Mouse (Mus musculus) hindbrain, embryonic 11.5 days (tissue): ENCODE results near the gene Rab26. TPM values are rescaled to one million over a fixed set of nuclear protein-coding genes. Genes with fewer than 3 reads are reported as not detected.

Experiments used
- ATAC-seq: fragments of 200-750 bp; cut with Nextera tagmentation; 2 replicates; pipeline ENCODE4 v1.8.0; 2017; ENCODE audit warnings: mild to moderate bottlenecking, moderate TSS enrichment, moderate library complexity; ENCODE audit not compliant: low FRiP score
- DNase-seq: peaks from one replicate; pipeline ENCODE4 v3.0.0-alpha.2; 2015; ENCODE audit warnings: low spot score
- H3K27ac ChIP-seq: fragments of 300-500 bp; sonication (generic); 2 replicates; pipeline ENCODE4 v1.5.1; 2014; ENCODE audit warnings: mild to moderate bottlenecking, low read depth, low read length
- H3K27me3 ChIP-seq: fragments of 300-500 bp; sonication (generic); 2 replicates; pipeline ENCODE4 v1.6.1; 2014; ENCODE audit warnings: mild to moderate bottlenecking, low read length, moderate library complexity, mixed read lengths; ENCODE audit not compliant: control insufficient read depth, insufficient read depth
- H3K36me3 ChIP-seq: fragments of 300-500 bp; sonication (generic); 2 replicates; pipeline ENCODE4 v1.6.1; 2014; ENCODE audit warnings: mild to moderate bottlenecking, low read length, moderate library complexity, mixed read lengths; ENCODE audit not compliant: control insufficient read depth, insufficient read depth
- H3K4me1 ChIP-seq: fragments of 300-500 bp; sonication (generic); replicated peaks from 2 replicates; pipeline ENCODE4 v1.6.1; 2014; ENCODE audit warnings: low read length, mixed read lengths; ENCODE audit not compliant: control insufficient read depth, insufficient read depth
- H3K4me2 ChIP-seq: fragments of 300-500 bp; sonication (generic); replicated peaks from 2 replicates; pipeline ENCODE4 v1.6.1; 2014; ENCODE audit warnings: mild to moderate bottlenecking, low read depth, low read length
- H3K4me3 ChIP-seq: fragments of 300-500 bp; sonication (generic); 2 replicates; pipeline ENCODE4 v1.5.1; 2014; ENCODE audit warnings: low read depth, low read length
- H3K9ac ChIP-seq: fragments of 300-500 bp; sonication (generic); 2 replicates; pipeline ENCODE4 v1.6.1; 2014; ENCODE audit warnings: low read depth, low read length
- H3K9me3 ChIP-seq: fragments of 300-500 bp; sonication (generic); 2 replicates; pipeline ENCODE4 v1.6.1; 2016; ENCODE audit warnings: low read length; ENCODE audit not compliant: control insufficient read depth
- WGBS: fragments of 180-500 bp; shearing (Covaris S2); extraction: QIAGEN DNeasy Blood & Tissue Kit; methylation state at CpG from one replicate; pipeline ENCODE4 v1.1.7; 2014; 5-methylcytosine and 5-hydroxymethylcytosine counted together
- polyA plus RNA-seq: library from polyadenylated mRNA; unstranded; fragments of >200 nt; fragmentation: Nextera tagmentation; extraction: Ambion mirVana; gene quantifications from 2 replicates; pipeline ENCODE4 v1.2.1, GENCODE M21; 2014

The Rab26 gene
- polyA plus RNA-seq, 1 experiment from 2014 or later, result 2.8 TPM

DNA sequence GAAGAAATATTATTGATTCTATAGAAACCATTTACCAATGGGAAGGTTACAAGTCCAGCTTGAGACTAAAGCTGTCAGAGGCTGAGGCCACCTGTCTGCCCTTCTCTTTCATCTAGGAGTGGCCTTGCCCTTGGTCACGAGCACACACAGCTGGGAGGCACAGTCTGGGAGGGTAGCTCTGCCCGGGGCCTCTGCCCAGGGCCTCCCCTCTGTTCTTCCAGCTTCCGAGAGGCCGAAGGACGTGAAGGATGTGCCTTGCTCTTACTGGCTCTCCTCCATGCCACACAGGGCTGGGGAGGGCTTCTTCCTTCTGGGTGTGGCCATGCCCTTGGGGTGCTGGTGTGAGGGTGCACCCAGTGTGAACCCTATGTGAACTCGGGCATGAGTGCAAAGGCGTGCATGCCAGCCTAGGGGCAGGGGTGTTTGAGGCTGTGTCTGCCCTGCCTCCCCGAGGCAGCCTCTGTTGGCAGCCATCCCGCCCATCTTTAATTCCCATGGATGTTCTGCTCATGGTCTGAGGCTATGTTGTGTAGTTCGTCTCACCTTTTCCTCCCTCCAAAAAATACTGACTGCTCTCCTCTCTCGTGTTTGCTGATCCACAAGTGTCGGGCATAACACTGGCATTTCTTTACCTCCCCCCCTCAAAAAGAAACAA, 26.1 kb downstream of the Rab26 start:
- H3K27ac ChIP-seq, result no peak overlapping the region
- H3K36me3 ChIP-seq, result peaks cover 14% of the 10 kb centered on the region; the same call in 1 of the 2 replicates
- H3K4me2 ChIP-seq, result no peak overlapping the region
- no peaks in the 10 kb centered on the region for H3K9me3 ChIP-seq
- H3K4me3 ChIP-seq, result no peak overlapping the region
- no peaks in the 10 kb centered on the region for H3K27me3 ChIP-seq
- no peaks in the 10 kb centered on the region for H3K4me1 ChIP-seq
- ATAC-seq (no peak), DNase-seq (no peak)
- 79% methylated on average over 12 of the region's 12 CpGs for WGBS
- no peak overlapping the region for H3K9ac ChIP-seq

DNA sequence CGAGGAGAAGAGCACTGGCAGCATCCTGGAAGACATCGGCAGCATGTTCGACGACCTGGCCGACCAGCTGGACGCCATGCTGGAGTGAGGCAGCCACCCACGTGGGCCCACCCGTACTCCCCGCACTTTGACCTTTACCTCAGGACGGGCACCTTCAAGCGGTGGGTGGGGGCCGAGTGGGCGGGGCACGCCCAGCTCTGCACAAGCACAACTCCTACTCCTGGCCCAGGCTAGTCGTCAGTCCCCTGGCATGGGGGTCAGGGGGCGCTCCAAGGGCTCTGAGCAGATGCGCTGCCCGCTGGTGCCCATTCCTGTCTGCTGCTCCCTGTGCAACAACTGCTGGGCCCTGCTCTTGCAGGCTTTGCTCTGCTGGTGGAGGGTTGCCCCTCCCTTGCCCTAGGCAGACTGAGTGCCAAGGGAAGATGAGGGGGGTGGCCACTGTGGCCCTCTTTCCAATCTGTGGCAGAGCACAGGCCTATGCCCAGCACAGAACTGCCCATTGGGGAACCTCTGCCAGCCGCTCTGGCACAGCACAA, 26.8 kb downstream of the Rab26 start:
- no peak for DNase-seq
- H3K4me1 ChIP-seq, result no peaks in the 10 kb centered on the region
- H3K27me3 ChIP-seq, result no peaks in the 10 kb centered on the region
- H3K4me3 ChIP-seq, result no peak overlapping the region
- WGBS, result 53% methylated on average over 19 of the region's 19 CpGs
- no peak overlapping the region for H3K27ac ChIP-seq
- H3K9me3 ChIP-seq, result no peaks in the 10 kb centered on the region
- no peak overlapping the region for H3K4me2 ChIP-seq
- H3K9ac ChIP-seq, result no peak overlapping the region
- H3K36me3 ChIP-seq, result peaks cover 14% of the 10 kb centered on the region; the same call in 1 of the 2 replicates
- ATAC-seq, result peak; percentile 17; the same call in 1 of the 2 replicates

DNA sequence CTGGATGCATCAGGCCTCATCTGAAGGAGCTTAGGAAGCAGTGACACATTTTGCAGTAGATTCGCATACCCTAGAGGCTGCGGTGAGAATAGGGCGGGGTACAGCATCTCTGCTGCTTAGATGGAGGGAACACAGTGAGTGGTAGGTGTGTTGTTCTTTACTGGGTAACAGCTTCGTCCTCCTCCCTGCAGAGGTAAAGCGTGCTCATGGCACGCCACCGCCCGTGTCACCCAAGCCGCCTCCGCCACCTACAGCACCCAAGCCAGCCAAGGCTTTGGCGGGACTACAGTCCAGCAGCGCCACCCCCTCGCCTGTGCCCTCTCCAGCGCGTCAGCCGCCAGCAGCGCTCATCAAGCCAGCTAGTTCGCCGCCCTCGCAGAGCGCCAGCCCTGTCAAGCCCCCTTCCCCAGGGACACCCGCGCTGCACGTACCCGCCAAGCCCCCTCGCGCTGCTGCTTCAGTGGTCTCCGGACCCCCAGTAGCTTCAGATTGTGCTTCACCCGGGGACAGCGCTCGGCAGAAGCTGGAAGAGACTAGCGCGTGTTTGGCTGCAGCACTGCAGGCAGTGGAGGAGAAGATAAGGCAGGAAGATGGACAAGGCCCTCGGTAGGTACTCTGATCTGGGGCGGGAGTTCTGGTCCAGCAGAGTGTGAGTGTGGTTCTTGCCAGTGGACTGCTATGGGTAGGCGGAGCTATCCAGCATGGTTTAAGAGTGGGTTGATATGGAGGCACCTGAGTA, 27.5 kb downstream of the Rab26 start:
- Histone ChIP-seq H3K27ac (no peak overlapping the region), H3K9ac (no peak overlapping the region), H3K27me3 (no peaks in the 10 kb centered on the region), H3K4me1 (no peaks in the 10 kb centered on the region), H3K9me3 (no peaks in the 10 kb centered on the region), H3K4me3 (no peak overlapping the region), H3K36me3 (peaks cover 13% of the 10 kb centered on the region; the same call in 1 of the 2 replicates), H3K4me2 (0 out of 2 replicates have a peak overlapping the region, but pooled peaks have one; percentile 11)
- DNase-seq, result peak; percentile 36
- ATAC-seq, result peak; percentile 34
- 25% methylated on average over 36 of the region's 36 CpGs for WGBS

DNA sequence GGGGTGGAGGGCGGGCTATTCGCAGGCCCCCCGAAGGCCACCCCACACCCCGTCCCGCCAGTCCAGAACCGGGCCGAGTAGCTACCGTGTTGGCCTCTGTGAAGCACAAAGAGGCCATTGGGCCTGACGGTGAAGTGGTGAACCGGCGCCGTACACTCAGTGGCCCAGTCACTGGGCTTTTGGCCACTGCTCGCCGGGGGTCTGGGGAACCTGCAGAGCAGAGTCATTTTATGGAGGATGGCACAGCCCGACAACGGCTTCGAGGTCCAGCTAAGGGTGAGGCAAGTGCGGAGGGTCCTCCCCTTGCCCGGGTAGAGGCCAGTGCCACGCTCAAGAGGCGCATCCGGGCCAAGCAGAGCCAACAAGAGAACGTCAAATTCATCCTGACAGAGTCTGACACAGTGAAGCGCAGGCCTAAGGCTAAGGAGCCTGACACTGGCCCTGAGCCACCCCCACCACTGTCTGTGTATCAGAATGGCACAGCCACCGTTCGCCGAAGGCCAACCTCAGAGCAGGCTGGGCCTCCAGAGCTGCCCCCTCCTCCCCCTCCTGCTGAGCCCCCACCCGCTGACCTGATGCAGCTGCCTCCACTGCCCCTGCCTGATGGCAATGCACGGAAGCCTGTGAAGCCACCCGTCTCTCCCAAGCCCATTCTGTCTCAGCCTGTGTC, 28.6 kb downstream of the Rab26 start:
- Histone ChIP-seq H3K4me1 (no peaks in the 10 kb centered on the region), H3K4me3 (no peak overlapping the region), H3K36me3 (peaks cover 7% of the 10 kb centered on the region; the same call in 1 of the 2 replicates), H3K27me3 (no peaks in the 10 kb centered on the region), H3K4me2 (no peak overlapping the region), H3K27ac (no peak overlapping the region), H3K9me3 (no peaks in the 10 kb centered on the region), H3K9ac (no peak overlapping the region)
- 92% methylated on average over 29 of the region's 30 CpGs for WGBS
- DNase-seq, result no peak
- ATAC-seq, result no peak

DNA sequence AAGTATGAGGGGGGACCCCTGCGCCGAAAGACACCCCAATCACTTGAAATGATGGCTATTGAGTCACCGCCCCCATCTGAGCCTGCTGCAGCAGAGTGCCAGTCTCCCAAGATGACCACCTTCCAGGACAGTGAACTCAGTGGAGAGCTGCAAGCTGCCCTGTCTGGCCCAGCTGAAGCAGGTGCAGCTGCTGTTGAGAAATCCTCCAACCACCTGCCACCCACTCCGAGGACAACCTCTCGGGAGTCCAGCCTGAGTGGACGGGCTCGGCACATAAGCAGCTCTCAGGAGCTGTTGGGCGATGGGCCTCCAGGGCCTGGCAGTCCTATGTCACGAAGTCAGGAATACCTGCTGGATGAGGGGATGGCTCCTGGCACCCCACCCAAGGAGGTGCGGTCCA, 29.9 kb downstream of the Rab26 start:
- peaks cover 7% of the 10 kb centered on the region; the same call in 1 of the 2 replicates for H3K36me3 ChIP-seq
- H3K4me1 ChIP-seq, result no peaks in the 10 kb centered on the region
- ATAC-seq (no peak), DNase-seq (no peak)
- no peak overlapping the region for H3K4me2 ChIP-seq
- no peaks in the 10 kb centered on the region for H3K27me3 ChIP-seq
- no peak overlapping the region for H3K9ac ChIP-seq
- H3K9me3 ChIP-seq, result no peaks in the 10 kb centered on the region
- no peak overlapping the region for H3K27ac ChIP-seq
- WGBS, result 90% methylated on average over 10 of the region's 10 CpGs
- H3K4me3 ChIP-seq, result no peak overlapping the region

DNA sequence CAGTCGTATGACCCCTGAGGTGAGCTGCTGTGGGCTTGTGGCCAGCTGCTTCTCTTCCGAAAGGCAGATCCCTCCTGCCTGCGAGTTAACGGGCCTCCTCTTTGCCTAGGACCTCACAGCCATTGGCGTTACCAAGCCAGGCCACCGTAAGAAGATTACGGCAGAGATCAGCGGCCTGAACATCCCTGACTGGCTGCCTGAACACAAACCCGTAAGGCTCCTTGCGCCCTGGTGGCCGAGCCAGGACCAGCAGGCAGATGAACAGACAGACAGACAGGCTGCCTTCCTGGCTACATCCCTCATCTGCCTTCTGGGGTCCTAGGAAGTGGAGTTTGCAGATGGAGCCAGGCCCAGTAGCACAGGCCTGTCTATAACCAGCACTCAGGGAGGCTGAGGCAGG, 31.8 kb downstream of the Rab26 start:
- no peaks in the 10 kb centered on the region for H3K4me1 ChIP-seq
- no peaks in the 10 kb centered on the region for H3K9me3 ChIP-seq
- DNase-seq (no peak), ATAC-seq (no peak)
- H3K9ac ChIP-seq, result no peak overlapping the region
- 49% methylated on average over 11 of the region's 11 CpGs for WGBS
- no peaks in the 10 kb centered on the region for H3K36me3 ChIP-seq
- H3K4me3 ChIP-seq, result no peak overlapping the region
- no peaks in the 10 kb centered on the region for H3K27me3 ChIP-seq
- no peak overlapping the region for H3K27ac ChIP-seq
- H3K4me2 ChIP-seq, result no peak overlapping the region

DNA sequence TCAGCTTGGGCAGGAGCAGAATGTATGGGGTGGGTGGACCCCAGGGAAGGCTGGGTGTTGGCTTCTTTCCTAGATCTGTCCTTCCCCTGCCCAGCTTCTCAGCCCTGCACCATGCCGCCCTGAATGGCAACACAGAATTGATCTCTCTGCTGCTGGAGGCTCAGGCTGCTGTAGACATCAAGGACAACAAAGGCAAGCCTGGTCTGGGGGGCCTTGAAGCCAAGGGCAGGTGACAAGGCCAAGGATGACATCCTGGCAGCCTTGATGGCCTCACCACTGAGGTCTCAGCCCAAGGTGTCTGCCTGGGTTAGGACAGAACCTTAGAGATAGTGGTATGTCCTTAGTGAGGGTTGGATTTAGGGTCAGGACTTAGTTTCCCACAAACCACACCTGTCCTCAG, 38.0 kb downstream of the Rab26 start:
- H3K27ac ChIP-seq, result no peak overlapping the region
- no peaks in the 10 kb centered on the region for H3K4me1 ChIP-seq
- no peaks in the 10 kb centered on the region for H3K27me3 ChIP-seq
- no peaks in the 10 kb centered on the region for H3K9me3 ChIP-seq
- no peak for ATAC-seq
- H3K9ac ChIP-seq, result no peak overlapping the region
- H3K4me2 ChIP-seq, result no peak overlapping the region
- no peak for DNase-seq
- H3K36me3 ChIP-seq, result no peaks in the 10 kb centered on the region
- H3K4me3 ChIP-seq, result no peak overlapping the region
- 93% methylated on average over 1 of the region's 1 CpGs for WGBS

DNA sequence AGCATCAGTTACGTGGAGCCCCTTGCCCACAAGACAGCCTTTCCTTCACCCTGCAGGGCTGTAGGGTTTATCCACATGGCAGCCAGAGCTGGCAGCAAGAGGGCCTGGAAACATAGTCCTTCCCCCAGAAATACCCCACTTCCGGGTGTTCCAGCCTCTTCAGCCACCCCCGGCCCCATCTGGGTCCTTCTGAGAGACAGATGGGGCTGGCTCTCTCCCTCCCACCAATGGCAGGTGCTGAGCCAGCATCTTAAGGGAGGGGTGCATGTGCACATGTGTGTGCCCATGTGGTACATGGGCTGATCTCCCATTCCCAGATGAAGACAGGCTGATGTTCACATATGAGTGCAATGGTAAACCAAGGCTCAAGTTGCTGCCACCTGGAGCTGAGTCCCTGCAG, 38.6 kb downstream of the Rab26 start:
- Histone ChIP-seq H3K4me3 (no peak overlapping the region), H3K9me3 (no peaks in the 10 kb centered on the region), H3K27ac (no peak overlapping the region), H3K4me1 (no peaks in the 10 kb centered on the region), H3K36me3 (no peaks in the 10 kb centered on the region), H3K27me3 (no peaks in the 10 kb centered on the region), H3K9ac (no peak overlapping the region), H3K4me2 (no peak overlapping the region)
- no peak for DNase-seq
- 82% methylated on average over 3 of the region's 3 CpGs for WGBS
- ATAC-seq, result no peak
